Mouse (Mus musculus) intestine, embryonic 14.5 days (tissue): Measurements from ENCODE around the gene St8sia1. TPM values are rescaled to one million over a fixed set of nuclear protein-coding genes. Genes with fewer than 3 reads are reported as not detected.
A peak's percentile ranks its signal among the peaks of the same experiment; 100 is the strongest.

Experiments
- ATAC-seq: fragments of 200-750 bp; cut with Nextera tagmentation; replicated peaks from 2 replicates; pipeline ENCODE4 v1.8.0; 2017; ENCODE audit warnings: low read depth, moderate number of reproducible peaks, moderate TSS enrichment, moderate library complexity; ENCODE audit not compliant: low FRiP score, low TSS enrichment
- DNase-seq: peaks from one replicate; pipeline ENCODE4 v3.0.0-alpha.2; 2018; ENCODE audit warnings: low spot score
- H3K27ac ChIP-seq: fragments of 300-500 bp; sonication (generic); 2 replicates; pipeline ENCODE4 v1.5.1; 2014; ENCODE audit warnings: low read depth, mild to moderate bottlenecking, control low read depth
- H3K27me3 ChIP-seq: fragments of 300-500 bp; sonication (generic); replicated peaks from 2 replicates; pipeline ENCODE4 v1.6.1; 2014; ENCODE audit warnings: low read length, control low read depth; ENCODE audit not compliant: control insufficient read depth, insufficient read depth
- H3K36me3 ChIP-seq: fragments of 300-500 bp; sonication (generic); 2 replicates; pipeline ENCODE4 v1.6.1; 2014; ENCODE audit warnings: low read length, control low read depth; ENCODE audit not compliant: control insufficient read depth, insufficient read depth
- H3K4me1 ChIP-seq: fragments of 300-500 bp; sonication (generic); replicated peaks from 2 replicates; pipeline ENCODE4 v1.6.1; 2014; ENCODE audit warnings: low read length, control low read depth, mixed read lengths; ENCODE audit not compliant: control insufficient read depth, insufficient read depth
- H3K4me2 ChIP-seq: fragments of 300-500 bp; sonication (generic); 2 replicates; pipeline ENCODE4 v1.6.1; 2014; ENCODE audit warnings: low read length
- H3K4me3 ChIP-seq: fragments of 300-500 bp; sonication (generic); 2 replicates; pipeline ENCODE4 v1.5.1; 2014; ENCODE audit warnings: low read depth, low read length, control low read depth, mixed read lengths
- H3K9ac ChIP-seq: fragments of 300-500 bp; sonication (generic); 2 replicates; pipeline ENCODE4 v1.6.1; 2014; ENCODE audit warnings: mild to moderate bottlenecking, low read length
- H3K9me3 ChIP-seq: fragments of 300-500 bp; sonication (generic); 2 replicates; pipeline ENCODE4 v1.6.1; 2016; ENCODE audit warnings: low read length, control low read depth; ENCODE audit not compliant: control insufficient read depth
- WGBS: fragments of 180-500 bp; shearing (Covaris S2); extraction: QIAGEN DNeasy Blood & Tissue Kit; methylation state at CpG from one replicate; pipeline ENCODE4 v1.1.7; 2014; 5-methylcytosine and 5-hydroxymethylcytosine counted together
- polyA plus RNA-seq: library from polyadenylated mRNA; unstranded; fragments of >200 nt; fragmentation: Nextera tagmentation; extraction: Ambion mirVana; gene quantifications from 2 replicates; pipeline ENCODE4 v1.2.1, GENCODE M21; 2014

The St8sia1 gene
- polyA plus RNA-seq, 1 experiment from 2014 or later, result 1.8 TPM

DNA sequence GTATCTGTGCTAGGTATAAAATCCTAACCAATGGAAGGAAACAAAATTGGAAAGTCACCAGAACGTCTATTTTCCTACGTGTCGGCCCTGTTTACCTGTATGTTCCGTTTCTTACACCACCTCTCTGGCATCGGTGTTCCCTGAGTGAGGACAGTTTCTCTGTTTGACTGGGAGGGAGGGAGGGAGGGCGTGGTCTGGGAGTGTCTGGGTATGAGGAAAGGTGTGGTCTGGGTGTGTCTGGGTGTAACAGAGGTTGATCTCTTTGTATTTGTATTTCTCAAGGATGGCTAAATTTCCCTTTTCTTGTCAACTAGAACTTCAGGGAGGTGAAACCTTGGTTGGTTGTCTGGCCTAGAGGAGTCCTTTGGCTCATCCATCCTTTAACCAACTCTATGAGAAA is 73.9 kb downstream of the St8sia1 start:
- Histone ChIP-seq H3K27me3 (no peaks in the 10 kb centered on the region), H3K4me1 (no peaks in the 10 kb centered on the region; the same call in 1 of the 2 replicates), H3K36me3 (no peaks in the 10 kb centered on the region), H3K27ac (no peak overlapping the region), H3K9me3 (no peaks in the 10 kb centered on the region), H3K9ac (no peak overlapping the region), H3K4me3 (no peak overlapping the region), H3K4me2 (no peak overlapping the region)
- DNase-seq (no peak), ATAC-seq (no peak)
- 91% methylated on average over 6 of the region's 6 CpGs for WGBS

- no peak overlapping the region for H3K4me3 ChIP-seq
- H3K9ac ChIP-seq, result no peak overlapping the region
- no peaks in the 10 kb centered on the region for H3K36me3 ChIP-seq
- H3K9me3 ChIP-seq, result no peaks in the 10 kb centered on the region
- no peak overlapping the region for H3K4me2 ChIP-seq
- DNase-seq (no peak), ATAC-seq (no peak)
- H3K4me1 ChIP-seq, result no peaks in the 10 kb centered on the region; the same call in 1 of the 2 replicates
- H3K27me3 ChIP-seq, result no peaks in the 10 kb centered on the region
- no peak overlapping the region for H3K27ac ChIP-seq
- 93% methylated on average over 9 of the region's 9 CpGs for WGBS
Measured at GRCm38 (mm10) chr6:142888970-142889740, 75.1 kb downstream of the St8sia1 start.

- no peaks in the 10 kb centered on the region for H3K9me3 ChIP-seq
- H3K9ac ChIP-seq, result no peak overlapping the region
- H3K4me1 ChIP-seq, result no peaks in the 10 kb centered on the region; the same call in 1 of the 2 replicates
- no peaks in the 10 kb centered on the region for H3K27me3 ChIP-seq
- H3K27ac ChIP-seq, result no peak overlapping the region
- 76% methylated on average over 6 of the region's 6 CpGs for WGBS
- DNase-seq (no peak), ATAC-seq (no peak)
- no peak overlapping the region for H3K4me2 ChIP-seq
- H3K4me3 ChIP-seq, result no peak overlapping the region
- no peaks in the 10 kb centered on the region for H3K36me3 ChIP-seq
Measured at GRCm38 (mm10) chr6:142888346-142888745, 75.9 kb downstream of the St8sia1 start.

DNA sequence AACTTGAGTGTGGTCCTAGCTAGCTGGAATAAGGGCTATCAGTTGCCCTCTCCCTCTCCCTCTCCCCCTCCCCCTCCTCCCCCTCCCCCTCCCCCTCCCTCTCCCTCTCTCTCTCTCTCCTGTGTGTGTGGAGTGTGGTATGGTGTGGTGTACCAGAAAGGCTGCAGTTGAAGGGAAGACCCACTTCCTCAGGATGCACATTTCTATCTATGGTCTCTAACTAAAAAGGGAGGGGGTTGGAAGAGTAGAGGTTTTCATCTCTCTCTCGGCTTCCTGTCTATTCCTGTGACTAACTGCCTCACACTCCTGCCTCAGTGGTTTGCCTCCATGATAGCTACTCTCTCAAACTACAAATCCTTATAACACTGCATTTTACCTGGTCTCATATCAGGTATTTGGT is 76.9 kb downstream of the St8sia1 start:
- no peaks in the 10 kb centered on the region for H3K9me3 ChIP-seq

DNA sequence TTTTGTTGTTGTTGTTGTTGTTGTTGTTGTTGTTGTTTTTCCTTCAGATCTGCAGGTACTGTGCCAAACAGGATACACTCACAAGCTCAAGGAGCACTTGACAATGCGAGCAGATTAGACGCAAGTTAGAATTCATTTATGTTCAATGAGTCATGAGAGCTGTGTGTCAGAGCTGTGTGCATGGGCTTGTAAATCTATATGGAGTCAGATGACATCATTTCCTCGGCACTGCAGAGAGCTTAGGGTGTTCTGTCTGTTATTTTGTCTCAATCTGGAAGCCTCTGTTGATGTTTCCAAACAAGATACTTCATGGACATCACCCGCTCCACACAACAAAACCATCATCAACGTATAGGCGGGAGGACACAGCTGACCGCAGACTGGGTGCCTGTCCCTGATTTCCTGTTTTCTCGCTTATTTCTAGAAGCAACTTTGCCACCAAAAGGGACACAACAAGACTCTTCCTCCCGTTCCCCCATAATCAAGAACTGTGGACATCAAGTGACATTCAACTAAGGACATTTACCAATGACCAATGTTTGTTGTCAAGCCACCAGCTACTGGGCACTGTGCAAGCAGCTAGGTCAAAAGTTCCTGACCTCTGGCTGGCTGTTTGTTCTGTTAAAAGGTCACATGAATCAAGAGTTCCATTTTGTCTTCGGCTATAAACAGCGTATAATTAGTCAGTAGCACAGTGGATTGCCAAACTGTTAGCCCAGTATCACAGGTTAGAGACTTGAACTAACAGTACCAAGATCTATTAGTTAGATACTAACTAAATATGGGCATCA is 78.7 kb downstream of the St8sia1 start:
- H3K27ac ChIP-seq, result no peak overlapping the region
- H3K27me3 ChIP-seq, result no peaks in the 10 kb centered on the region
- H3K4me2 ChIP-seq, result no peak overlapping the region
- no peak overlapping the region for H3K9ac ChIP-seq
- DNase-seq (no peak), ATAC-seq (no peak)
- H3K4me3 ChIP-seq, result no peak overlapping the region
- 82% methylated on average over 11 of the region's 11 CpGs for WGBS
- H3K4me1 ChIP-seq, result peaks cover 4% of the 10 kb centered on the region; the same call in 1 of the 2 replicates
- no peaks in the 10 kb centered on the region for H3K36me3 ChIP-seq
- H3K9me3 ChIP-seq, result no peaks in the 10 kb centered on the region

More for the DNA sequence above, 76.9 kb downstream of the St8sia1 start:
- ATAC-seq (no peak), DNase-seq (no peak)
- no peaks in the 10 kb centered on the region for H3K27me3 ChIP-seq
- no peak overlapping the region for H3K9ac ChIP-seq
- H3K27ac ChIP-seq, result no peak overlapping the region
- H3K4me2 ChIP-seq, result no peak overlapping the region
- H3K4me1 ChIP-seq, result no peaks in the 10 kb centered on the region; the same call in 1 of the 2 replicates
- no peaks in the 10 kb centered on the region for H3K36me3 ChIP-seq
- H3K4me3 ChIP-seq, result no peak overlapping the region
- WGBS, result 46% methylated on average over 1 of the region's 1 CpGs

DNA sequence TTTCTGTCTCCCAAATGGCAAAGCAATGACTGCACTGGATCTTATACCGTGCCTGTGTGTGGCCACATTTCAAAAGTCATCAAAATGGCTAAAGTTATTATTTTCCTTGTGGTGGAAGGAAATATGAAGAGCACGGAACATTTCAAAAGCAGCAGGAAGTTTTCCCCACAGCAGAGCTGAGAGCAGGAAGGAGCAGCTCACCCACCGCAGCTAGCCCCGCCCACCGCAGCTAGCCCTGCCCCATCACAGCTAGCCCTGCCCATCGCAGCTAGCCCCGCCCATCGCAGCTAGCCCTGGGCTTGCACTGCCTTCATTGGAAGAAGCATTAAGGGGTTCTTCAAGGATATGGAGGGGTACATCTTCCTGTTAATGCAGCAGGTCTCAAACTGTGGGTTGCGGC is 80.1 kb downstream of the St8sia1 start:
- Histone ChIP-seq H3K4me2 (no peak overlapping the region), H3K36me3 (no peaks in the 10 kb centered on the region), H3K4me3 (no peak overlapping the region), H3K4me1 (peaks cover 16% of the 10 kb centered on the region), H3K27me3 (no peaks in the 10 kb centered on the region), H3K9me3 (no peaks in the 10 kb centered on the region), H3K27ac (no peak overlapping the region), H3K9ac (no peak overlapping the region)
- DNase-seq (no peak), ATAC-seq (no peak)
- WGBS, result 62% methylated on average over 9 of the region's 9 CpGs

DNA sequence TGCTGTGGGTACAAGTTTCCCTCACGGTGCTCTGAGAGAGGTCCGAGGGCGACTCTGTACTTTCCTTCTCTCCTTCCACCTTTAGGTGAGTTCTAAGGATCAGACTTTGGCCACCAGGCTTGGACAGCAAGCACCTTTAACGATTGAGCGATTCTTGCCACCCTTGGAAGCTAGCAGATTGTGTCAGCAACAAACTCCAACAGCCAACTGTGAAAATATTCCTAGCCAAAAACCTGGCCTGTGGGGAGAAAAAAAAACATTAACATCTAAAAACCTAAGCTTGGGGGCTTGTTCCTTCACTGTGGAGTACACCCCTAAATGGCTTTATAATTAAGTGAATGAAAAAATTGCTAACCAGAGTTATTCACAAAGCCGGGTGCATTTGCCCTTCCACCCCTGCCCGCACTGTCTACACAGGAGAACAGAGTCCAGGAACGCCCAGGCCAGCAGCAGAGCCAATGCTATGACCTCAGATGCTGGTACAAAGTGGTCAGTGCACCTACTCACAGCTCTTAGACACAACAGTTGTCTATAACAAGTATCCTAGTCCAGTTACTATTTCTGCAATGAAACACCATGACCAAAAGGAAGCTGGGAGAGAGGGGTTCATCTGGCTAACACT is 83.3 kb downstream of the St8sia1 start:
- ATAC-seq, result no peak
- Histone ChIP-seq H3K9me3 (no peaks in the 10 kb centered on the region), H3K9ac (no peak overlapping the region), H3K27ac (no peak overlapping the region), H3K4me1 (peaks cover 34% of the 10 kb centered on the region), H3K36me3 (no peaks in the 10 kb centered on the region), H3K4me2 (no peak overlapping the region), H3K4me3 (no peak overlapping the region), H3K27me3 (no peaks in the 10 kb centered on the region)
- DNase-seq, result no peak
- 89% methylated on average over 8 of the region's 8 CpGs for WGBS

- Histone ChIP-seq H3K36me3 (no peaks in the 10 kb centered on the region), H3K4me1 (peaks cover 34% of the 10 kb centered on the region), H3K9me3 (no peaks in the 10 kb centered on the region), H3K27ac (peak overlapping the region; percentile 62), H3K9ac (no peak overlapping the region), H3K4me2 (peak overlapping the region; percentile 29), H3K4me3 (no peak overlapping the region), H3K27me3 (no peaks in the 10 kb centered on the region)
- 15% methylated on average over 15 of the region's 15 CpGs for WGBS
- ATAC-seq (no peak), DNase-seq (no peak)
Measured at GRCm38 (mm10) chr6:142878744-142879701, 85.2 kb downstream of the St8sia1 start.
